Mouse (Mus musculus) layer of hippocampus, adult 11-12 months (tissue): ENCODE data around the gene Samd5.
A peak's percentile ranks its signal among the peaks of the same experiment; 100 is the strongest.

ENCODE experiments used
- DNase-seq: peaks from one replicate; pipeline ENCODE4 v3.0.0; 2022; ENCODE audit warnings: low spot score

Samd5 gene

DNA sequence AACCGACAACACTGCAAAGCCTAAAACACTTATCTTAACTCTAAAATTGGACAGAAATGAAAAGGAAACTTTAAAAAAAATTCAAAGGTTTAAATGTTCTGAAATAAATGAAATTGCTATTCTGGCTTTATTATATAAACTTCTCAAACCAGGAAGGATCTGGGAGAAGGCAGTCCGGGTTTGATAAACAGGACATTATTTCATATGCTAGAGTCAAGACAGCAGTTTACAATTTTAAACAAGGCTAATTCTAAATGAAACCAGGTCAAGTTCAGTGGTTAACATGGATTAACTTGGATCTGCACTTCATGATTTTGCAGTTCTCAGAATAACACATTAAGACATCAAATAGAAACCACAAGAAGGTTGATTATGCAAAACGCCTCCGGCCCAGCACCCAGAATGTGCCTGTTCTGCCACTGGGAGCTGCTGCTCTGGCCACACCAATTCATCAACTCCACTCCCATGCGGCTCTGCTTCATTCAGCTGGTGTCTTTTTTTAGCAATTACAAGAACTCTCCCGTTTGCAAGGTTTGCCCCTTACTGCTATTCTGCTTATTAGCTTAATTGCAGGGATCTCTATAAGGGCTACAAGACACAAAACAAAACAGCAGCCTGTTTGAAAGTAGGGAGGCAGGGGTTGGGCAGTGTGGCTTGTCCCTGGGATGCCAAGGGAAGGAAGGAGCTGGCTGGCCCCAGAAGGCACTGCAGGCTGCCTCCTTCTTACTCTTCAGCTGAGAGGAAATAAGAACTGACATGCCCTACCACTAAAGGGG is 24.8 kb downstream of the Samd5 start:
- DNase-seq, result no peak

DNA sequence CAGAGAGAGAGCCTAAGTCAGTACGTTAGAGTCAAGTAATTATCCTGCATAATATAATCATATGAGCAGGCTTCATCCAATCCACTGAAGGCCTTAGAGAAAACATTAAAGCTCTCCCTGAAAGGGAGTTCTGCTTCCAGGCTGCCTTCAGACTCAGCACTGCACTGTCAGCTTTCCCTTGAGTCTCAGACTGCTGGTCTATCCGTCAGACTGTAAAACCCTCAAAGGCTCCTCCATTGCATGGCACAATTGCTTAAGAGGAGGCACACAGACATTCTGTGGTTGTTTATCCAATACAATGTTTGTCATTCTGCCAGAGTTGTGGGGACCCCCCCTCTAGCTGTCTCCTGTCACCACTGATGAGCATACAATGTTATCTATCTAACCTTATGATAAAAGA is 26.5 kb downstream of the Samd5 start:
- DNase-seq, result no peak

DNA sequence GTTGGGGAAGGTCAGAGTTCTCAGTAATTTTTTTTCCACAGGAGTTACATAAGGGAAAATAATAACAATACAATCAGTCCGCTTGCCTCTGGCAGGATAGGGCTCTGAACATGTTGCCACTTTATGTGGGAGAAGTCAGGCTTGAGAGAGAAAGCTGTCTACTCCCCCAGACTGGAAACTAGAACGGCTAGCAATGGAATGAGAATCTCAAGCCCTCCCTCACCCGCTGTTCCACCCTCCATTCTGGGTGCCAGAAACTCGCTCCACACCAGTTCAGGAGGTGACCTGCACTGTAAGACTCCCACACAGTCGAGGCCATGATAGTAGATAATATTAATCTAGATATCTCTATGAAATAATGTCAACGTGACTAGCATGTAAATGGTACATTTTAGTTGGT is 27.3 kb downstream of the Samd5 start:
- DNase-seq, result no peak

DNA sequence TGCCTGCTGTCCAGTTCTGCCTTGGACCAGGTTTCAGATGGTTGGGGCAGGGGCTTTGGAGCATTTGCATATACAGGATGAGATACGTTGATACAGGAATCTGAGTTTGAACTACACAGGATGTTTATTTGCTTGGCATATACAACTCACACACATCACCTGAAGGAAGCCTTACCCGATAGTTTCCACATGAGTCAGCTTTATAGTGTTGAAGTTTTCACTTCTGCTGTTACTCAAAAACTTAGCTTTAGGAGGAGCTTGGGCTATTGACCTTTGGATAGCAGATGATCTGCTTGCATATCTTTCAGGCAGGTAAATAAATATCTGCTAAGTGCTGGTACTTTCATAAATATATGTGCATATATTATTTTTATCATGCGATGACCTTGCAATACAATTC is 28.6 kb downstream of the Samd5 start:
- DNase-seq, result no peak

DNA sequence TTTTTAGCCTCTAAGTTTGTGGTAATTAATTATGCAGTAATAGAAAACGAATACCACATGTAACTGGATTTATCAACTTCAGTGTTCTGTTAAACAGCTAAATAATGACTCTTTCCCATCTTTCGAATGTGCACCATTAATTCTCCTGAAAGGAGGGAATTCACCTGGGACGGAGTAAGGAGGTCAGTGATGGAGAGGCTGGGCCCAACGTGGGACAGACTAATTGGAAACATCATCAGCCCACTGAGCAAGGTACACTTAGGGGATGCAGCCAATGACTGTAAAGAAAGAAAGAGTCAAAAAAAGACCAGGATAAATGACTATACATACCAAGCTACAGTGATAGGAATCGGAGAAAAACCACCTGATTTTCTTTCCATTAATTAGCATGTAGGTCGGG is 31.5 kb downstream of the Samd5 start:
- no peak for DNase-seq

DNA sequence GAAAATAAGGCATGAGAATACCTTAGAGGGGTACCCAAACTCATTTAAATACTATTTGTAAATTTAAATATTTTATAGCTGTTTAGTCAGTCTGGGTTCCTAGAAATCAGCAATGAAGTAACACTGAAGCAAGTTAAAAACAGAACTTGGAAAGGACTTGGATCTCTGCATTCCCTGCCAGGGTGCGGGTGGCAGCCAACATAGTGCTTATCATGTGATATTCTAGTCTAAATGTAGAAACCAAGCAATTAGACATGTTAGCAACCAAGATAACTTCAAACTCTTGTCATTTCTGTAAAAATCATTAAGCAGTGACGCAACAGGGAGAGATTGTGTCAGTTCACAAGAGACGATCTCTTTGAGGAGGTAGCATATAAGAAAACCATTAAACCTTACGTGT is 32.9 kb downstream of the Samd5 start:
- no peak for DNase-seq

DNA sequence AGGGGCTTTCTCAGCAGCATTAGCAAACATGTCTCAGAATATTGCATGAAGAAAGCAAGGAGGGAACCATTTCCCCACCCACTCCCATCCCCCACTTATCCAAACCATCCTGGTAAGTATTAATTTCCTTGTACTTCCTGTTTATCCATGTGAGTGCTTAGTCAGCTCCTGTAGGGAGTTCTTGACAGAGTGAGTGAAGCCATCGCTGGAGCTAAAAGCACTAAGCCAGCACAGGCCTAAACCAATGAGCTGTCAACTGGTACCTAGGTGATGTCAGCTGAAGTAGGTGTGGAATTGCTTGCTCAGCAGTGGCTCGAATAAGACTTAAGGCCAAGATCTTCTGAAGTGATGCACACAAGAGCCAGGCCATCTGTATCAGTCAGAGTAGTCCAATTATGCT is 34.3 kb downstream of the Samd5 start:
- DNase-seq, result no peak

DNA sequence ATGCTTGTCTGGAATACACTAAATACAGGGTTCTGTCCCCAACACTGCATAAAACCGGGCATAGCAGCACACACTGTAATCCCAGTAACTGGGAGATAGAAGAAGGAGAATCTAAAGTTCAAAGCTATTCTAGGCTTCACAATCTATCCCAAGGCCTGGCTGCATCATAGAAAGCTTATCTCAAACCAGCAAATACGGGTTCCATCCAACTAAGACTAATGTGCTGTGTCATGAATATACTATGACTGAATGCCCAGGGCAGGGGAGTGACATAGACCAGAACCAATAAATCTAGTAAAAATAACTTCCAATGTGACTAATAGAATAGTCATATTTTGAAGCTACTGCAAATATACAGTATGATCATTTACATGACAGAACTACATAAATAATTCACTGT is 35.0 kb downstream of the Samd5 start:
- no peak for DNase-seq

DNA sequence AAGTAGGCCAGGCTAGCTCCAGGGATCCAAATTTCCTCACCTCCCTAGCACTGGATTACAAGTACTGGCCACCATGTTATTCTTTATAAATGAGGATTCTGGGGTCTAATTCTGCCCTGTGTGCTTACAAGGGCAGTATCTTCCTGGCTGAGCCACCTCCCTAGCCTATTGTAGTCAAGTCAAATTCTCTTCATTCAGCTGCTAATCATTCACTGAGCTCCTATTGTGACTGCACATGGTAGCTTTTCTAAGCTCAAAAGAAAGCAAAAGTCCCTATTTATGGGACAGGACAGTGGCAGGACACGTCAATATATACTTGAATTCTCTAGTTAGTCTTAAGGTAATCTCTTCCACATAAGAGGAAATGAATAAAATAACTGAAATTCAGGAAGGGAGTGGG is 49.7 kb downstream of the Samd5 start:
- no peak for DNase-seq

DNA sequence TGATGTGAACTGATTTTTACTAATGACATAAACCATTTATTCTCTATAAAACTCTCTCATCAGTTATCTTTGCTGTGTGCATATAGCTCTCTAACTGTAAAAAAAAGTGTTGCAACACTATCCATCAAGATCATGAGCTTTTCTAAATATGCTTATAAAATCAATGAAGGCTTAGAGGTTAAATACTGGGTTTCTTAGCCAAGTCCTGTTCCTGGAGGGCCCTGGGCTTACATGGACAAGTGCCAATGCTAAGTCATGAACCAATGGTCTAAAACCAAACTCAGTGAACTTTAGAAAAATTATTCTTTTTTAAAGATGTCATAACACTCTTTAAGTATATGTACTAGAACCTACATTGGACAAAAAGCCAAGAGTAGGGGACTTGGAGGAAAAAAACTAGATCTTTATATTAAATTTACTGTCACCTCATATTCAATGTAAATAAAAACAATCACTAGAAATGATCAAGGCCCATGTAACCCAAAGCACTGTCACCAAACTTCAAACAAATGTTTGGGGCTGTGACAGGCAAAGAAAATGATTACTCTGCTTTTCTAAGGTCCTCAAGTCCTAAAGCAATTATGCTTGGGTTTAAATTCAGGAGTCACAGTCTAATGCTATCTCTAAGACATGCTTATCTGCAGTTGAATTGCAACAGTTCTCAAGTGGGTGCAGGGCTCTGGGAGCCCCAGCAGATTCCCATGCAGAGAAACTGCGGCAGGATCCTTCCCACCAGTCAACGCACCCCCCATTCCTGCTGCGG is 52.9 kb downstream of the Samd5 start:
- DNase-seq, result no peak

DNA sequence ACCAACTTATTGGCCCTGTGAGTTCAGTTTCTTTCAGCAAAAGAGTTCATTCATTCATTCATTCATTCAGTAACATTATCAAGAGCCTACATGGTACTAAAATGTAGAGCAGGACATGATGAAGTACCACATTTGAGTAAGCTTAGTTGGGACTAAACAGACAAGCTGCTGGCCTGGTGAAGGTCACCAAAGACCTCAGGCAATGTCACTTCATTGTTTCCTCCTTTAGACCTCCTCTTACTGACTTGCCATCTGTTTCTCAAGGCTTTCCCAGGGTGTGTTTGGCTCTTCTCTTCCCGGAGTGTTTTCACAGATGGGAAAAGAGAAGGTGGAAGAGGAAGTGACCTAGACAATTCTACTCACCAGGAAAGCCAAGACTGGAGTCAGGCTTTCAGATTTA is 54.0 kb downstream of the Samd5 start:
- DNase-seq, result no peak

DNA sequence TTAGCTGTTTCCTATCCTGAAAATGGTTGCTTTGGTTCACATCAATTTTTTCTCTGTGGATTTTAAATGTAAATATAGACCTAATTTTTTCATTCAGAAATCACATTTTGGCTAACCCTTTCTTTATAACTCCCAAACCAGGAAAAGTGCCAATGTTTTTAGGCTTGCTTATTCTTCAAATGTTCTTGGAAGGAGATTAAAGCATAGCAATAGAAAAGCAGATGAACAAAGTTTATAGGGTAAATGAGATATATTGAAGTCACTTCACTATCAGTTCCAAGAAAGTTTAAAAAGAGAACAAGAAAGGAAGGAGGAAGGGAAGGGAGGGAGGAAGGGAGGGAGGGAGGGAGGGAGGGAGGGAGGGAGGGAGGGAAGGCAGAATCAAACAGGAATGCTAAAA is 60.0 kb downstream of the Samd5 start:
- no peak for DNase-seq

DNA sequence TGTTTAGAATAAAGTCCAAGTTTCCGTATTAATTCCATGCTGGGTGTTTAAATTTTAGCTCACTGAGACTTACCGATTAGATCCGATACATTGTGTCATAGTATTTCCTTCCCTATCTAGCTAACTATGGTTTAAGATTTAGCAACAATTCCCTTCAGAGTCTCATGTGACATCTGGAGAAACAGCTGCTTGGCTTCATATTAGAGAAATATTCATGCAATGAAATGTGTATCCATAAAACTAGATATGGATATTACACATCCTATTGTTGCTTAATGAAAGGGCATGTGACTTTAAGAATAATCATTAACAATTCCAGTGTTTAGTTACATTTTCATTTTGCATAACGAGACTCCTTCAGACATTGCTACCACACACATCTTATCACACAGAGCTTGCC is 66.2 kb downstream of the Samd5 start:
- no peak for DNase-seq

DNA sequence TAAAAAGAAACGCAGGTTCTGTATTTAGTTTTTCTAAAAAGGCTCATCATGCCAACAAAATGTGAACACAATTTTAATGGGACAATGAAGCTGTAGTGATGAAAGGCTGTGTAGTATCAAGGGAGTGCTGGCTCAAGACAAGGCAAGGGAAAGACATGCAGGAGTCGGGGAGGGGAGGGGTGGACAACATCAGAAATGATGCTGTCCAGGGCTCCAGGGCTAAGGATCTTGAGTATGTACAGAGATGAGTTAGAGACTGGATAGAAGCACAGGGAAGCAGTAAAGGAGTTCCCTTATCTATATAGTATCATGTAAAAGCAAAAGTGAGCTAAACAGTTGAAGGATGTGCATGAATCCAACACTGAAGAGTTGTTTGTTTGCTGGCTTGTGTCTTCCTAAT is 67.9 kb downstream of the Samd5 start:
- no peak for DNase-seq

DNA sequence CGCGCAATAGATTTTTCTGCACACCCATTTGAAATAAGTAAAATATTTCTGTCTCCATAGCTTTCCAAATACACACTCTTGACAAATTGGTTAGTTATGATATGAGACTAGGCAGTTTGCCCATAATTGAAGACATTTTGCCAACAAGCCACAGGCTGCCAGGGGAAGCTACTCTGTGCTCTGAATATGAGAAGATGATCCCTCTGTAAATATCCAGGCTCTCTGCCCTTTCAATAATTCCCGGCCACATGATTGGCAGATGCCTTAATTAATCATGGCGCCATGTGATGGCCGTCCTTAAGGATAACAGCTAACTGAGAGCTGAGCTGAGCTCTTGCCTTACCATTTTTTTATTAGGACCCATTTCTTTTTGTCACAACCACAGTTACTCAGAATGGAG is 69.4 kb downstream of the Samd5 start:
- peak; percentile 44 for DNase-seq

DNA sequence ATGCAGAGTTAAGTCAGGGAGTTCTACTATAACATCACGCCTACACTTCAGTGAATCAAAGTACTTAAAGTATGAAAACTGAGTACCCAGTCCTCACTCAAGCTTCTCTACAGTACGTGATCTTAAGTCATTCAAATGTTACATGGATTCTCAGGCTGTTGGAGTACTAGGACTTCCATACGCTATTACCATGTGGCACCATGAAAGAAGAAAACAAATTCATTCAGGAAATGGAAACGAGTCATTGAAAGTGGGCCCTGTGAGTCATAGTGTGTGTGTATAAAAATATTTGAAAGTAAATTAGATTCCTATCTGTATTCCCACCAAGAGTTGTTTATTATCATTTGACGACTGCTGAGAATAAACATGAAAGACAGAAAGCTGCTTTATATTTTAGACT is 71.7 kb downstream of the Samd5 start:
- DNase-seq, result no peak

DNA sequence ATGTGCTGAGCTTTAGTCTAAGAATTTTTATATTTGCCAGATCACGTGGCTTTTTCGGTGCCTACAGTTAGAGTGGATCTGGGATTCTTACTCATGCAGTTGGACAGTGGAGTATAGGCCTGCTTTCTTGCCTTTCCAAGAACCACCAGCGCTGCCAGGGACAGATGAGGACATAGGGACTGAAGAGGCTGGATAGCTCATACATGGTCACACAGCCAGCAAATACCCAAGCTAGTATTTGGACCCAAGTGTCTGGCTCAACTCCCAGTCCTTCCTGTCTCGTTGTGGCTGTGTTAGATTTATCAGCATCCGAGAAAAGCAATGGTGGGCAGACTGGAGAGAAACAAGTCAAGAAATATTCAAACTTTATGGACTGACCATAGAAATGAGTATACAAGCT is 72.2 kb downstream of the Samd5 start:
- DNase-seq, result peak; percentile 13

DNA sequence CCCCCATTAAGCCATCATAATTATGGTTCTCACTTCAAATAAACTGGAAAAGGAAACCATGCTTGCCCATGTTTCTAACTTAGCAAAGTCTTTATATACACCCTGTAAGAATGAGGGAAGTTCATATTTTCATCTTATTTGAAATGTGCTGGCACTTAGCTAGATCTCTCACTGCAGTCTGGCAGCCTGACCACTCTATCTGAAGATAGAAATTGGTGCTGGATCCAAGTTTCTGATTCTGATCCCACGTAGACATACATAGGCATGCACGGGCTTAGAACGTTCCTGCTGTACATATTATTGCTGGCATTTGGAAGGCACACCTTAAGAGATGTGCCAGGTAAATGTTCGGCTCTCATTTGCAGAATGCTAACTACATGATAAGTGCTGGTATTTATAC is 72.6 kb downstream of the Samd5 start:
- DNase-seq, result no peak

DNA sequence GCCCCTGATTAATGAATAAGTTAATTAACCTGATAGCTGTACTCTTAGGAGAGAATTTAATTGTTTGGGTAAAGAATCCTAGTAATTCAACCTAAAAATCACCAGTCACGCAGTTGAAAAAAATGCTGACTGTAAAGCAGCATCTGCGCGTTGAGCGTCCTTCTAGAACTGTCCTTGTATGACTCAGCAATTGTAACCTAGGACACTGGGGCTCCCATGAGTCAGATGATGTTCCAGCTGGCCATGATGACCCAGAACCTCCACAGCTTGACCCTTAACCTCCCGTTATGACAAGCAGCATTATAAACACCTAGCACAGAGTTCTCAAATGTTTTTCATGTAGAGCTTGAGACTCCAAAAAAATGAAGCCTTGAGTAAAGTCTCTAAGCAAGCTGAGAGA is 78.8 kb downstream of the Samd5 start:
- no peak for DNase-seq

DNA sequence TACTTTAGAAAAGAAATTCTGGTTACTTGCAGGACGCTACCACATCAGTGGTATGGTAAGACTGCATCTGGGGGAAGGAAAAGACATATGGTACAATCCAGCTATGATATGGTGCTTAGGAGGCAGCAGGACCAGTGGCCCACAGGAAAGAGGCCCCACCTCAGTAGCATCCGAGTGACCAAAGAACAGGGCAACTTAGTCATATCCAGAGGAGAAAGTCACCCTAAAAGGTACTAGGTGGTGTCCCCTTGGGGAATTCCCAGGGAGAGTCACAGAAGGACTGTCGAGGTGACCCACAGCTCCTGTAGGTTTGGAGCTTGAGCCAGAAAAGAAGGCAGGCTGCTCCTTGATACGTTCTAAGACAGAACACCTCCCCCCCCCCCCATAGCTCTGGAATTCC is 80.3 kb downstream of the Samd5 start:
- no peak for DNase-seq

DNA sequence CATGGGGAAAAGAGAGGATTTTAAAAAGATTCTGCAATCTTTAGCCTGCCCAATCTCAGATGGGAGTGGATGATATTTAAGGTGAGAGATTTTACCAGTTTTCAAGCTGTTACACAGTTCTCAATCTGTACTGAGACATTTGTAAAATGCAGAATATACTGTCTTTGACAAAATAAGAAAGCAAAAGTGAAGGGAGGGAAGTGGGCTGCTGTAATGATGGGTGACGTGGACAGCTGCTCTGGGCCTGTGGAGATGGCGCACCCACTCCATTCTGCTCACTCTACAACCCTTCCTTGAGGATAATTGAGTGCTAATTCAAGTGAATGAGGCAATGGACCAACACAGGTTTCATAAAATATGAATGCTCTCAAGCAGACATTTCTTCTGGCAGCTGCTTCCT is 84.4 kb downstream of the Samd5 start:
- no peak for DNase-seq

DNA sequence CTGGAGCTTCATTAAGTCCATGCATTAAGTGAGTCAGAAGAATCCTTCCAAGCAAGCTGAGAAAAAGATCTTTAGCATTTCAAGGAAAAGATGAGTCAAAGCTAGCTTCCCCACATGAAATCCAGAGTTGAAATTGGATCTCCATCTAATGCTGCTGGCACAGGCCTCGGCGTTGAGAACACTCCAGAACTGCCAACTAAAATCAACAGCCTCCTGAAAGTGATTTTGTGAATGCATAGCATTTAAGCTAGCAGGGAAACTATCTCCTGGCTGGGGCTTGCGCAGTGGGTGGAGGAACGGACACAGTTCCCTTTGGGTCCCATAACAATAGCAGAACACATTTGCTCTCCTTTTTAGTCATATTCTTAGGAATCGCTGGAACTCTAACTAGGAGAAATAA is 88.7 kb downstream of the Samd5 start:
- no peak for DNase-seq

DNA sequence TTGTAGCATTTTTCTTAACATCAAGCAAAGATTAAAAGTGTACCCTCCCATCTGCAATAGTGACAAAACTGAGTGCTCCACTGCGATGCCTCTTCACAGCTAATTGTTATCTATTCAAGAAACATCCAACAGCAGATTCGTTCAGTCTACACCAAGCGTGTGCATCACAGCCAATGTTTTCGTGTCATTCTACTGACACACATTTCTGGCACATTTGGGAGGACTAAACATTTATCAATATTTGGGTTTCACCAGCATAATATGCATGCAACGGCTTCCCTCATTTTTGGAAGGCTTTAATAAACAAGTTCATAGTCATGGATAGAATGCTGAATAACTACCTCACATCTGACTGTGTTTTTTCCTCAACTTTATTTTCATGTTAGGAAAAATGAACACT is 95.6 kb downstream of the Samd5 start:
- DNase-seq, result no peak

DNA sequence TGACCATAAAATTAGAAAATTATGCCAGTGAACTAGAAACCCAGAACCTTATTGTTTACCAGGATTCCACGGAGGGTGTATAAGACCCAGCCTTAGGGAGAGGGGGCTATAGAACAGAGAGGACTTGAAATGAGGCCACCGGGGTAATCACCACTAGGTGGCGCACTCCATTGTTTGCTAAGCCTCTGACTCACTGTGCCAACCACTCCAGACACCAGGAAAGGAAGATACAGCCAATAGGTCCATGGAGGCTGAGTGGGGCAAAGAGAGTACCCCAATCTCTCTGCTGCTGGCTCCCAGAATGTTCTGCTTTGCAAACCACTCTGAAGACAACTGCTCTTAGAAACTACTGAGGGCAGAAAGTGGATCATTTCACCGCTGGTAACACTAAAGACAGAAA is 99.4 kb downstream of the Samd5 start:
- peak; percentile 56 for DNase-seq
